Comparison of ENCODE assay signal across 9 mouse cellular contexts in genomic region chr17:45557246-45557824, GRCm38 (mm10). TPM values are rescaled to one million over a fixed set of nuclear protein-coding genes. Genes with fewer than 3 reads are reported as not detected.
A peak's percentile ranks its signal among the peaks of the same experiment; 100 is the strongest.
DNase-seq lines count a peak whose midpoint lies in the region; ATAC-seq and TF ChIP-seq lines count a peak whose summit lies in the region.
"Had no signal": no experiment of that assay in that cellular context is flagged by ENCODE, and none has a peak within 500 bp of the region (broad histone marks: within the 10 kb centered on the region; RNA-seq: fewer than 3 reads in every experiment).

No protein-coding gene starts in this region.

- H3K4me3 ChIP-seq in kidney, embryonic 15.5 days (replicated peaks), result peak overlapping the region; percentile 59; the same call in 1 of the 2 replicates
- peak overlapping the region; percentile 51 for H3K4me3 ChIP-seq in heart, embryonic 15.5 days
- no peak overlapping the region for H3K4me3 ChIP-seq in neural tube, embryonic 13.5 days

- no peak overlapping the region for H3K27ac ChIP-seq in kidney, embryonic 15.5 days
- no peak overlapping the region for H3K27ac ChIP-seq in heart, embryonic 15.5 days
- no peak overlapping the region for H3K27ac ChIP-seq in neural tube, embryonic 13.5 days (replicated peaks)
- H3K27ac ChIP-seq: limb, embryonic 15.5 days had no signal

- no peaks in the 10 kb centered on the region for H3K36me3 ChIP-seq in kidney, embryonic 15.5 days
- no peaks in the 10 kb centered on the region for H3K36me3 ChIP-seq in heart, embryonic 15.5 days
- H3K36me3 ChIP-seq in neural tube, embryonic 13.5 days, result no peaks in the 10 kb centered on the region
- H3K36me3 ChIP-seq: limb, embryonic 15.5 days had no signal

- peaks cover 30% of the 10 kb centered on the region for H3K4me1 ChIP-seq in kidney, embryonic 15.5 days
- H3K4me1 ChIP-seq in heart, embryonic 15.5 days (replicated peaks), result peaks cover 23% of the 10 kb centered on the region
- peaks cover 20% of the 10 kb centered on the region for H3K4me1 ChIP-seq in neural tube, embryonic 13.5 days (replicated peaks)

- 0 out of 2 replicates have a peak overlapping the region, but pooled peaks have one; percentile 21 for H3K9ac ChIP-seq in kidney, embryonic 15.5 days
- no peak overlapping the region for H3K9ac ChIP-seq in heart, embryonic 15.5 days
- H3K9ac ChIP-seq in neural tube, embryonic 13.5 days, result 0 out of 2 replicates have a peak overlapping the region, but pooled peaks have one; percentile 31
- H3K9ac ChIP-seq: limb, embryonic 15.5 days had no signal

- POLR2A ChIA-PET in Patski (lab: Charles Lee), result interaction anchor here (0.6 to 1.2 kb wide), 6 partner anchors 10 to 1135 kb away, joined by 3 to 4 read pairs (median 4); no protein-coding TSS in a partner anchor

- in situ Hi-C loops in Patski (cut with MboI; ENCODE audit: low pct_unique_long_range_greater_than_20kb), result no loop called here

- 61% methylated on average over 6 of the region's 7 CpGs for WGBS in kidney, embryonic 15.5 days
- WGBS in heart, embryonic 15.5 days, result 54% methylated on average over 7 of the region's 7 CpGs
- 68% methylated on average over 7 of the region's 7 CpGs for WGBS in neural tube, embryonic 13.5 days

- TF ChIP-seq CTCF in Patski (IDR thresholded peaks at IDR 0.05), result no peak

- H3K9me3 ChIP-seq in kidney, embryonic 15.5 days (replicated peaks), result no peaks in the 10 kb centered on the region
- H3K9me3 ChIP-seq in heart, embryonic 15.5 days (replicated peaks), result no peaks in the 10 kb centered on the region
- H3K9me3 ChIP-seq in neural tube, embryonic 13.5 days, result no peaks in the 10 kb centered on the region
- H3K9me3 ChIP-seq: limb, embryonic 15.5 days had no signal

- DNase-seq in kidney, adult 8-10 months, result no peak
- no peak for DNase-seq in Patski (ENCODE audit: low read depth, low spot score)
- DNase-seq in layer of hippocampus, adult 8-10 months (ENCODE audit: low spot score in 2 of 2), result no peak
- DNase-seq: adrenal gland, adult 8-10 months had no signal

- no peak for ATAC-seq in kidney, embryonic 15.5 days (replicated peaks; ENCODE audit: low FRiP score)
- peak; percentile 9 for ATAC-seq in Patski
- ATAC-seq in heart, embryonic 15.5 days (replicated peaks; ENCODE audit: insufficient number of reproducible peaks, insufficient read depth, low FRiP score, low read depth), result no peak
- no peak for ATAC-seq in neural tube, embryonic 13.5 days (ENCODE audit: low read depth)
- no peak for ATAC-seq in monocyte, adult 5-6 weeks (replicated peaks; ENCODE audit: insufficient number of reproducible peaks, low FRiP score, low TSS enrichment, poor library complexity, severe bottlenecking)

- peak overlapping the region; percentile 74 for H3K4me2 ChIP-seq in kidney, embryonic 15.5 days
- peak overlapping the region; percentile 77 for H3K4me2 ChIP-seq in heart, embryonic 15.5 days
- H3K4me2 ChIP-seq in neural tube, embryonic 13.5 days, result no peak overlapping the region

- peaks cover 32% of the 10 kb centered on the region for H3K27me3 ChIP-seq in kidney, embryonic 15.5 days
- H3K27me3 ChIP-seq in Patski, result peaks cover 3% of the 10 kb centered on the region
- H3K27me3 ChIP-seq in heart, embryonic 15.5 days, result peaks cover 25% of the 10 kb centered on the region
- H3K27me3 ChIP-seq in neural tube, embryonic 13.5 days, result peaks cover 14% of the 10 kb centered on the region

- CTCF ChIA-PET in Patski (lab: Charles Lee), result interaction anchor here (2.0 to 2.1 kb wide), 2 partner anchors 14 to 21 kb away, joined by 4 to 7 read pairs; no protein-coding TSS in a partner anchor

RNA-seq across cellular contexts. Expression of gene Nfkbie, which starts 1.8 kb away (rescaled TPM):
- 5.3 and 5.7 TPM in 2 replicates for polyA plus RNA-seq in kidney, embryonic 15.5 days (2015; fragmentation: Nextera tagmentation; extraction: Ambion mirVana)
- 9.5 TPM for polyA plus RNA-seq in Patski (2021)
- polyA plus RNA-seq in heart, embryonic 15.5 days (2015; fragmentation: Nextera tagmentation; extraction: Ambion mirVana), result 3.0 and 6.8 TPM in 2 replicates
- polyA plus RNA-seq in neural tube, embryonic 13.5 days (2015; fragmentation: Nextera tagmentation; extraction: Ambion mirVana), result 5.3 and 5.6 TPM in 2 replicates
- total RNA-seq in monocyte, adult 5-6 weeks (2017), result 55.6 to 60.0 TPM (median 55.9 TPM) in 3 replicates
- 1 to 10 TPM; 2.3 to 3.3 (median 2.7) TPM for total RNA-seq in layer of hippocampus, adult 8-10 months (2022)

RNA-seq across cellular contexts. Expression of gene Slc35b2, which starts 6.3 kb away (rescaled TPM):
- 142 TPM in 2 replicates for polyA plus RNA-seq in kidney, embryonic 15.5 days (2015; fragmentation: Nextera tagmentation; extraction: Ambion mirVana)
- 98.0 TPM for polyA plus RNA-seq in Patski (2021)
- 75.8 and 98.4 TPM in 2 replicates for polyA plus RNA-seq in heart, embryonic 15.5 days (2015; fragmentation: Nextera tagmentation; extraction: Ambion mirVana)
- polyA plus RNA-seq in neural tube, embryonic 13.5 days (2015; fragmentation: Nextera tagmentation; extraction: Ambion mirVana), result 75.0 and 84.2 TPM in 2 replicates
- 26.7 to 47.1 TPM (median 39.0 TPM) in 3 replicates for total RNA-seq in monocyte, adult 5-6 weeks (2017)
- 10 to 100 TPM; 26.6 to 35.6 (median 30.3) TPM for total RNA-seq in layer of hippocampus, adult 8-10 months (2022)

RNA-seq across cellular contexts. Expression of gene Tmem151b, which starts 7.9 kb away (rescaled TPM):
- 3.1 and 3.4 TPM in 2 replicates for polyA plus RNA-seq in kidney, embryonic 15.5 days (2015; fragmentation: Nextera tagmentation; extraction: Ambion mirVana)
- polyA plus RNA-seq in Patski (2021), result 14.5 TPM
- polyA plus RNA-seq in heart, embryonic 15.5 days (2015; fragmentation: Nextera tagmentation; extraction: Ambion mirVana), result 0.96 and 1.5 TPM in 2 replicates
- 19.4 and 22.6 TPM in 2 replicates for polyA plus RNA-seq in neural tube, embryonic 13.5 days (2015; fragmentation: Nextera tagmentation; extraction: Ambion mirVana)
- total RNA-seq in monocyte, adult 5-6 weeks (2017), result 0.10 to 0.32 TPM in 2 of 3 replicates, not detected in the other
- total RNA-seq in layer of hippocampus, adult 8-10 months (2022), result 100 to 1,000 TPM in 3 of 4 experiments, 10 to 100 TPM in 1; 91.5 to 121 (median 111) TPM

RNA-seq across cellular contexts. Expression of gene Hsp90ab1, which starts 15.7 kb away (rescaled TPM):
- 1,881 and 1,940 TPM in 2 replicates for polyA plus RNA-seq in kidney, embryonic 15.5 days (2015; fragmentation: Nextera tagmentation; extraction: Ambion mirVana)
- 1,835 TPM for polyA plus RNA-seq in Patski (2021)
- 1,147 and 1,218 TPM in 2 replicates for polyA plus RNA-seq in heart, embryonic 15.5 days (2015; fragmentation: Nextera tagmentation; extraction: Ambion mirVana)
- 1,589 and 1,622 TPM in 2 replicates for polyA plus RNA-seq in neural tube, embryonic 13.5 days (2015; fragmentation: Nextera tagmentation; extraction: Ambion mirVana)
- 826 to 1,618 TPM (median 1,101 TPM) in 3 replicates for total RNA-seq in monocyte, adult 5-6 weeks (2017)
- 1,000 to 10,000 TPM; 1,566 to 2,023 (median 1,742) TPM for total RNA-seq in layer of hippocampus, adult 8-10 months (2022)

RNA-seq across cellular contexts. Expression of gene Tcte1, which starts 34.1 kb away (rescaled TPM):
- polyA plus RNA-seq in kidney, embryonic 15.5 days (2015; fragmentation: Nextera tagmentation; extraction: Ambion mirVana), result 0.14 and 0.22 TPM in 2 replicates
- polyA plus RNA-seq in Patski (2021), result not detected
- polyA plus RNA-seq in heart, embryonic 15.5 days (2015; fragmentation: Nextera tagmentation; extraction: Ambion mirVana), result 0.16 and 0.29 TPM in 2 replicates
- 3.3 and 3.6 TPM in 2 replicates for polyA plus RNA-seq in neural tube, embryonic 13.5 days (2015; fragmentation: Nextera tagmentation; extraction: Ambion mirVana)
- total RNA-seq in monocyte, adult 5-6 weeks (2017), result not detected in 3 replicates
- 1 to 10 TPM in 3 of 4 experiments, under 1 TPM in 1; 0.92 to 1.3 (median 1.1) TPM for total RNA-seq in layer of hippocampus, adult 8-10 months (2022)
- total RNA-seq: adrenal gland, adult 8-10 months had no signal
